Mouse (Mus musculus) heart, embryonic 11.5 days (tissue): ENCODE data around the gene Gm20683. TPM values are rescaled to one million over a fixed set of nuclear protein-coding genes. Genes with fewer than 3 reads are reported as not detected.

ENCODE experiments used
- ATAC-seq: fragments of 200-750 bp; cut with Nextera tagmentation; replicated peaks from 2 replicates; pipeline ENCODE4 v1.8.0; 2017; ENCODE audit warnings: moderate library complexity; ENCODE audit not compliant: insufficient number of reproducible peaks, low FRiP score, low TSS enrichment
- H3K27ac ChIP-seq: fragments of 300-500 bp; sonication (generic); 2 replicates; pipeline ENCODE4 v1.5.1; 2014; ENCODE audit warnings: mild to moderate bottlenecking, low read depth, low read length
- H3K27me3 ChIP-seq: fragments of 300-500 bp; sonication (generic); 2 replicates; pipeline ENCODE4 v1.6.1; 2014; ENCODE audit warnings: mild to moderate bottlenecking, low read length, mixed read lengths; ENCODE audit not compliant: control insufficient read depth, insufficient read depth
- H3K36me3 ChIP-seq: fragments of 300-500 bp; sonication (generic); 2 replicates; pipeline ENCODE4 v1.6.1; 2014; ENCODE audit warnings: mild to moderate bottlenecking, low read length, moderate library complexity, mixed read lengths; ENCODE audit not compliant: control insufficient read depth, insufficient read depth
- H3K4me1 ChIP-seq: fragments of 300-500 bp; sonication (generic); 2 replicates; pipeline ENCODE4 v1.6.1; 2014; ENCODE audit warnings: low read length; ENCODE audit not compliant: control insufficient read depth, insufficient read depth
- H3K4me2 ChIP-seq: fragments of 300-500 bp; sonication (generic); 2 replicates; pipeline ENCODE4 v1.6.1; 2014; ENCODE audit warnings: mild to moderate bottlenecking, moderate library complexity
- H3K4me3 ChIP-seq: fragments of 300-500 bp; sonication (generic); 2 replicates; pipeline ENCODE4 v1.5.1; 2014; ENCODE audit warnings: low read depth, low read length
- H3K9ac ChIP-seq: fragments of 300-500 bp; sonication (generic); 2 replicates; pipeline ENCODE4 v1.6.1; 2014; ENCODE audit warnings: mild to moderate bottlenecking, low read depth, low read length, moderate library complexity
- H3K9me3 ChIP-seq: fragments of 300-500 bp; sonication (generic); replicated peaks from 2 replicates; pipeline ENCODE4 v1.6.1; 2016; ENCODE audit warnings: low read length; ENCODE audit not compliant: control insufficient read depth
- WGBS: fragments of 180-500 bp; shearing (Covaris S2); extraction: QIAGEN DNeasy Blood & Tissue Kit; methylation state at CpG from one replicate; pipeline ENCODE4 v1.1.7; 2014; ENCODE audit not compliant: insufficient replicate concordance; 5-methylcytosine and 5-hydroxymethylcytosine counted together
- polyA plus RNA-seq: library from polyadenylated mRNA; unstranded; fragments of >200 nt; fragmentation: Nextera tagmentation; extraction: Ambion mirVana; gene quantifications from 2 replicates; pipeline ENCODE4 v1.2.1, GENCODE M21; 2014

Gene Gm20683
- polyA plus RNA-seq, 1 experiment from 2014 or later = 0.70 TPM

DNA sequence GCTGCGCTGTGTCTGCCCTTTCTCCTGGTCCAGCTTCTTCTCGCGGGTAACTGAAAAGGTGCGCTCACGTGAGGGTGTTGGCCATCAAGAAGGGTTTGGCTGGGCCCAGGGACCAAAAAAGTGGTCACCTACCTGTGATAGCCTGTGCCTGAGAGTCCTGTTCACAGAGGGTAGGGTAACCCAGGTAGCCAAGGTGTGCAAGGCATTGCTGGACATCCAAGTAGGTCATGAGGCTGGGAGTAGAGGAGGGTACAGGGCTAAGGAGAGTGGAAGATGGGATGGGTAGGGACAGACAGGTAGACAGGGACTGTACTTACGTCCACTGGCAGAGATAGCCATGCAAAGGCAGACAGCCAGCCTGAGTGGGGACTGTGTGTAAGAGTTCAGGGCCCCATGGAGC lies 1.0 kb downstream of the Gm20683 start:
- WGBS = 92% methylated on average over 6 of the region's 6 CpGs
- Histone ChIP-seq H3K27ac (no peak overlapping the region), H3K27me3 (no peaks in the 10 kb centered on the region), H3K9me3 (no peaks in the 10 kb centered on the region), H3K4me1 (peaks cover 39% of the 10 kb centered on the region), H3K4me3 (no peak overlapping the region), H3K9ac (no peak overlapping the region), H3K4me2 (no peak overlapping the region), H3K36me3 (peaks cover 37% of the 10 kb centered on the region)
- ATAC-seq = no peak

DNA sequence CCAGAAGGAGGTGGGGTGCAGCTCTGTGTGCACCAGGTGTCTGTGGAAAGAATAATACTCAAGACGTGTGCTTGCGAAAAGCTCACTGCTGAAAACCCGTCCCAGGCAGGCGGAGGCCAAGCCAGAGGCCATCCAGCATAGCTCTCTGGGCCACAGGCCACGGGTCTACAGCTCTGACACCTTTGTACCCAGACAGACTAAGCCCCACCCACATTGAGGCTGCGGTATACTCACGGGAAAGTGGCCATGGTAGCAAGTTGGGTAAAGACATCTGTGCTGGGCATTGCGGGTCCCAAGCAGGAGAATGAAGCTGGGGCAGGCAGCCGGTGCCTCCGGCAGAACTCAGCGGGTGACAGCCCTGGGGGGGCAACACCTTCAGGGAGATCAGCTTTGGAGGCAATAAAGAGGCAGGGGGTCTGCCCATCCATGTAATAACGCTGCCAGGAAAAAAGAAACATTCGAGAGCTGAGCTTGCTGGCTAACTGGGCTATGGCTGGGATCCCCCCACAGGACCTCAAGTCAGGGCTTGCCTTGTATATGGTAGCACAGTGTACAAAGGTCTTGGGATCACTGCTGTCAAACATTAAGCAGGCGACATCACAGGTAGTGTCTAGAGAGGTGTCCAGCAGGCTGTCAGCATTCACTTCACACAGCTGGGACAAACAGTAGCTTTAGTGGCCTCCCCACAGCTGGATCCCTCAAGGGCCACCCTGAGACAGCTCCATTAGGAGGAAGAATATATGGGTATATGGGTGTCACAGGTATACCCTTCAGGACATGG lies 1.9 kb downstream of the Gm20683 start:
- H3K27me3 ChIP-seq = no peaks in the 10 kb centered on the region
- 85% methylated on average over 14 of the region's 14 CpGs for WGBS
- H3K9ac ChIP-seq = no peak overlapping the region; the same call in 1 of the 2 replicates
- H3K4me2 ChIP-seq = no peak overlapping the region
- H3K4me3 ChIP-seq = no peak overlapping the region
- peaks cover 46% of the 10 kb centered on the region for H3K4me1 ChIP-seq
- ATAC-seq = no peak
- no peak overlapping the region for H3K27ac ChIP-seq
- peaks cover 37% of the 10 kb centered on the region for H3K36me3 ChIP-seq
- H3K9me3 ChIP-seq = no peaks in the 10 kb centered on the region

DNA sequence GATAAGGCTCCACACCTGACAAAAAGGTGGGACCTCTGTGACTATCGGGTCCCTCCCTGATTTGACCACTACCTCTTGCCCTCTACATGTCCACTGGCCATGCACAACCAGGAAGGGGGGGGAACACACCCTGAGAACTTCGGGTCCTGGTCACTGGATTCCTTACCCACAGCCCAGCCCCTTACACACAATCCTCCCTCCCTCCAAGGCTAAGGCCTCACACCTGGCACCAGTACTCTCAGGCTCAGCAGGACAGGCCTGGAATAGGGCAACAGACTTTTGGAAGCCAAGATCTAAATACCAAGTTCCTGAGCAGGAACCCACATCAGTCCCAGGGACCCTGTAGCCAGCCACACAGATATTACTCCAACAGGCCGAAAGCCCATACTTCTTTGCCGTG lies 2.7 kb downstream of the Gm20683 start:
- Histone ChIP-seq H3K4me2 (no peak overlapping the region), H3K4me1 (peaks cover 51% of the 10 kb centered on the region), H3K27ac (no peak overlapping the region), H3K9ac (0 out of 2 replicates have a peak overlapping the region, but pooled peaks have one; percentile 2), H3K36me3 (peaks cover 37% of the 10 kb centered on the region), H3K9me3 (no peaks in the 10 kb centered on the region), H3K4me3 (no peak overlapping the region), H3K27me3 (no peaks in the 10 kb centered on the region)
- ATAC-seq = no peak
- 91% methylated on average over 4 of the region's 4 CpGs for WGBS

DNA sequence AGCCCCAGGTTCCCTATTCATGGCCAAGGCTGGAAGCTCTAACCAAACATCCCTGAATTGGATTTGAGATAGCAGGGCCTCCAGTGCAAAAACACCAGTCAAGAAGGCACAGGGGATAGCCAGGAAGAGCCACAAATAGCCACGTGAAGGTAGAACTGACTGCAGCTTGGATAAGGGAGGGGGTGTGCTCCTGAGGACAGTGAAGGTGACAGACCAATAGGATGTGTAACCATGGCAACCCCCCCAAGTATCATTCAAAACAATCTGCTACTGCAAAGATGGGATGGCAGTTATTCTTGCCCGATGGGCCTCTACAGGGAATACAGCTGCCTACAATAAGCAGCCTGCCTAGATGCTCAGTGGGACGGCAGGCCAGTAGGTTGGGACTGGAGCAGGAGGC lies 4.0 kb downstream of the Gm20683 start:
- no peaks in the 10 kb centered on the region for H3K27me3 ChIP-seq
- H3K4me1 ChIP-seq = peaks cover 44% of the 10 kb centered on the region
- H3K9me3 ChIP-seq = no peaks in the 10 kb centered on the region
- 51% methylated on average over 3 of the region's 3 CpGs for WGBS
- H3K27ac ChIP-seq = peak overlapping the region; percentile 69
- no peak for ATAC-seq
- H3K9ac ChIP-seq = peak overlapping the region; percentile 22; the same call in 1 of the 2 replicates
- H3K4me2 ChIP-seq = peak overlapping the region; percentile 86
- H3K4me3 ChIP-seq = no peak overlapping the region
- H3K36me3 ChIP-seq = peaks cover 37% of the 10 kb centered on the region

DNA sequence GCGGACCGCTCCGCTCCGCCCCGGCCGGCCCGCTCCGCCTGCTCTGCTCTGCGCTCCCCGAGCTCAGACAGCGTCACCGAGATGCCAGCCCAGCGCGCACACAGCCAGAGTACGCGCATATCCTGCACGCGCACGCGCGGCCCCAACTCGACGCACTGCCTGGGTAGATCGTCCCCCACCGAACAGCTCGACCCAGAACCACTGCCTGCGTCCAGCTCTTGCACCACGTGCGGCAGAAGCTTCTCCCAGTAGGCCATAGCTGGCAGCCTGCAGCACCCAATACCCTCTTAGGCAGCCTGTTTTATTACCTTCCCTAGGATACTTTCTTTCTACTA lies 4.5 kb downstream of the Gm20683 start, which contains the start of gene Rhbdl1:
Rhbdl1 (minus strand) TSS at position 220 of the 335 bp plus-strand sequence.
- peaks cover 33% of the 10 kb centered on the region for H3K36me3 ChIP-seq
- peaks cover 45% of the 10 kb centered on the region for H3K4me1 ChIP-seq
- 0 out of 2 replicates have a peak, but pooled peaks have one; percentile 12 for ATAC-seq

DNA sequence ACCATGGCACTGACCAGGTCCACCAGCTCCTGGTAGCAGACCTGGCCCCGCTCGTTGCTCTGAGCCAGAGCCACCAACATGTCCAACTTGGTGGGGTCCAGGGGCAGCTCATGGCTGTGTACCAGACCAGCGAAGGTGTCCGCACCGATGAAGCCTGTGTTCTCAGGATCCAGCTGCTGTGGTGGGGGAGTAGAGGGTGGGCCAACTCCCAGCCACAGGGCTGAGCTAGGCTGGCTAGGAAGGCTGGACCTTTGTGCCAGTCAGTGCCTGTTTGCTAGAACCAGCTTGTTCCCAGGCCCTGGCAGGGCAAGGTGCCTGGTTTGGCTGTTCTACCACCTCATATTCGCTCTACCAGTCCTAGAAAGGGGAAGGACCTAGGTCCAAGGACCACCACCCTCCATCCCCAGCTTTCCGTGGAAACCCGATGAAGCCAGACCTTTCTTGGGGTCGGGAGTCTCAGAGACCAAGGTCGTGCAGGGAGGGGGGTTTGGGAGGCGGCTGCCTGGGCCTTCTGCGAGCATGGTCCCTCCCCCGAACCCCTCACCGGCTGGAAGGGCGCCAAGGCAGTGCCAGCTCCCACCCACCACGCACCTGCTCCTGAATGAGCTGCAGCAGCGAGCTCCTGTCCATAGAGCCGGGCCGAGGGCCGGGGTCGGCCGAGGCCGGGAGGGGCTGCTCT lies 5.0 kb downstream of the Gm20683 start:
- no peaks in the 10 kb centered on the region for H3K27me3 ChIP-seq
- H3K4me1 ChIP-seq = peaks cover 50% of the 10 kb centered on the region
- no peak for ATAC-seq
- no peaks in the 10 kb centered on the region for H3K9me3 ChIP-seq
- H3K27ac ChIP-seq = peak overlapping the region; percentile 69
- WGBS = 23% methylated on average over 23 of the region's 23 CpGs
- peak overlapping the region; percentile 73 for H3K9ac ChIP-seq
- H3K36me3 ChIP-seq = peaks cover 29% of the 10 kb centered on the region
- peak overlapping the region; percentile 44 for H3K4me3 ChIP-seq
- peak overlapping the region; percentile 86 for H3K4me2 ChIP-seq

More for the DNA sequence above, 4.5 kb downstream of the Gm20683 start, which contains the start of gene Rhbdl1:
- WGBS = 3% methylated on average over 29 of the region's 29 CpGs
- Histone ChIP-seq H3K4me2 (peak within 1 kb of the TSS; percentile 86), H3K27me3 (no peaks in the 10 kb centered on the region), H3K4me3 (peak within 1 kb of the TSS; percentile 44), H3K27ac (peak within 1 kb of the TSS; percentile 69), H3K9me3 (no peaks in the 10 kb centered on the region), H3K9ac (peak within 1 kb of the TSS; percentile 73)

DNA sequence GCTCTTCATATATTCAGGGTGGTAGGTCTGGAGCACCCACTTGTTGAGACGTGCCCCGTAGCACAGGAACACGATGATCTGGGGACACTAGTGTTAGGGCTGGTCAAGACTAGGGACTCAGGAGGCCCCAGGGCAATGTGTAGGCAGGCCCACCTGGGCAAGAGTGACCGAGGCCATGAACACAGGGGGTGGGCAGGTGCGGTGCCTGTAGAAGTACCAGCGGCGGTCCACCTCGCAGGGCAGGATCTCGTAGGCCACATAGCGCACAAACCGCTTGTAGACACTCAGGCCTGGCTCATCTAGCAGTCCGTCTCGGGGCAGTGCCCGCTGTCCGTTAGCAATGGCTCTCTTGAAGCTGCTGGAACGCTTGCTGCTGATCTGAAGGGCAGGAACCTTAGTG lies 5.7 kb downstream of the Gm20683 start:
- Histone ChIP-seq H3K27ac (no peak overlapping the region), H3K4me3 (no peak overlapping the region), H3K9ac (peak overlapping the region; percentile 73), H3K4me1 (peaks cover 56% of the 10 kb centered on the region), H3K36me3 (peaks cover 28% of the 10 kb centered on the region), H3K9me3 (no peaks in the 10 kb centered on the region), H3K27me3 (no peaks in the 10 kb centered on the region), H3K4me2 (peak overlapping the region; percentile 86)
- 88% methylated on average over 16 of the region's 16 CpGs for WGBS
- no peak for ATAC-seq

DNA sequence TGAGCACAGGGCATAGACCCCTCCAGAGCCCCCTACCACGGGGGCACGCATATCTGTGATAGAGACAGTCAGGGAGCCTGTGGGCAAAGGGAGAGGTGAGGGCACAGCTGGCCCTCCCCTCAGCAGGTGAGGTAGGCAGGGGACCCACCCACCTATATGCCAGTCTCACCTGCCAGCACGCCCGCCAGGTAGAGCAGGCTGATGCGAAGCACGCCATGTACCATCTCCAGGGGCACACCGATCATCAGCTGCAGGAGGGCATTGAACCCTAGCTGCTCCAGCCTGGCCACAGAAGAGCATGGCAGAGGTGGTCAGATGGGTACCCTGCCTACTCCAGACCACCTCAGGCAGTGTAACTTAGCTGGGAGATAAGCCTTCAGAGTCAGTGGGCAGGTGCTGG lies 6.3 kb downstream of the Gm20683 start:
- peaks cover 60% of the 10 kb centered on the region for H3K4me1 ChIP-seq
- peak overlapping the region; percentile 98 for H3K4me2 ChIP-seq
- H3K36me3 ChIP-seq = peaks cover 28% of the 10 kb centered on the region
- no peak overlapping the region for H3K9ac ChIP-seq
- no peaks in the 10 kb centered on the region for H3K27me3 ChIP-seq
- H3K27ac ChIP-seq = no peak overlapping the region
- 92% methylated on average over 7 of the region's 7 CpGs for WGBS
- H3K4me3 ChIP-seq = peak overlapping the region; percentile 88; the same call in 1 of the 2 replicates
- no peak for ATAC-seq
- no peaks in the 10 kb centered on the region for H3K9me3 ChIP-seq
